Mouse (Mus musculus) small intestine, adult 2 months (tissue): ENCODE measurements around the gene Smap1.

ENCODE experiments used
- CTCF ChIP-seq: fragments of 200-500 bp; IDR thresholded peaks from 2 replicates; pipeline ENCODE4 v1.5.1; 2012; ENCODE audit warnings: low read depth, mild to moderate bottlenecking, control low read depth, inconsistent platforms, low read length, moderate library complexity, mixed read lengths; ENCODE audit not compliant: insufficient replicate concordance, insufficient read length; ENCODE audit errors: extremely low read depth
- POLR2A ChIP-seq: fragments of 200-500 bp; IDR thresholded peaks from 2 replicates; pipeline ENCODE4 v1.6.1; 2012; ENCODE audit warnings: low read depth, mild to moderate bottlenecking, control low read depth, inconsistent platforms, low read length, moderate library complexity

GRCm38 (mm10) chr1:23826887-23827758 is 95.0 kb downstream of the Smap1 start:
- TF ChIP-seq CTCF (peak; percentile 63; the same call in 1 of the 2 replicates), POLR2A (no peak)
